Comparison of ENCODE assay signal across 8 mouse cellular contexts in the genomic region with DNA sequence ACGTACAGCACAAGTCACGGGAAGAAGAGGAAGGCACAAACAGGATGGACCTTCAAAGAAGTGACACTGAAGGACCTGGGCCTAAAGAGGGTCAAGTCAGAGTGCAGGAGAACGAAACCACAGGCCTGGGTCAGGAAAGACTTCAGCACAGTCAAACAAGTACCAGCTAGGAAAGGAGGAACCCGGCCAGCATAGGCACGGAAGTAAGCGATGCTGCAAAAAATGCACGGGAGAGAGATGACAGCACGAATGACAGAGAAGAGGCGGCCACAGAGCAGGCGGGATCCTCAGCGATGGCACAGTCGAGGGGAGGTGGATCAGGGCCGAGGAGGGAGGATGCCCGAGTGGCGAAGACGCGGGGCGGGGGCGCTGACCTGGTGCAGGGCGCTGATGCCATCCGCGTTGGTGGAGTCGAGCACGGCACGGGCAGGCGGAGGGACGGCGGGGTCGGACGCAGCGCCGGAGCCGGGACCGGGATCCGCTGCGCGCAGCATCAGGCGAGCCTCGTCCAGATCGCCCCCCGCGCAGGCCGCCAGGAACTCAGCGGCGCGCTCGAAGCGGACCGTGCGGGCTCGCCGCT. TPM values are rescaled to one million over a fixed set of nuclear protein-coding genes. Genes with fewer than 3 reads are reported as not detected.
DNase-seq lines count a peak whose midpoint lies in the region; ATAC-seq and TF ChIP-seq lines count a peak whose summit lies in the region.

No protein-coding gene starts in this region.

- peaks cover 42% of the 10 kb centered on the region for H3K4me1 ChIP-seq in heart, embryonic 10.5 days
- H3K4me1 ChIP-seq in kidney, embryonic 14.5 days (ENCODE audit: control insufficient read depth, insufficient read depth, low read length), result peaks cover 23% of the 10 kb centered on the region
- peaks cover 74% of the 10 kb centered on the region for H3K4me1 ChIP-seq in liver, embryonic 13.5 days (replicated peaks)
- peaks cover 8% of the 10 kb centered on the region for H3K4me1 ChIP-seq in stomach, postnatal 0 days (replicated peaks; ENCODE audit: control insufficient read depth, insufficient read depth)

- peak overlapping the region; percentile 93 for H3K9ac ChIP-seq in kidney, embryonic 14.5 days (ENCODE audit: low read depth, low read length)
- H3K9ac ChIP-seq in liver, embryonic 13.5 days, result peak overlapping the region; percentile 98
- peak overlapping the region; percentile 98 for H3K9ac ChIP-seq in stomach, postnatal 0 days (ENCODE audit: low read length)

- peak; percentile 44 for ATAC-seq in kidney, embryonic 14.5 days (ENCODE audit: low FRiP score, low TSS enrichment)
- ATAC-seq in liver, embryonic 13.5 days (ENCODE audit: low read depth), result peak; percentile 59
- ATAC-seq in stomach, postnatal 0 days (ENCODE audit: low FRiP score, low TSS enrichment), result peak; percentile 40

- H3K36me3 ChIP-seq in heart, embryonic 10.5 days, result peaks cover 17% of the 10 kb centered on the region
- peaks cover 13% of the 10 kb centered on the region; the same call in 1 of the 2 replicates for H3K36me3 ChIP-seq in kidney, embryonic 14.5 days (ENCODE audit: control insufficient read depth, insufficient read depth, low read length)
- H3K36me3 ChIP-seq in liver, embryonic 13.5 days, result peaks cover 28% of the 10 kb centered on the region
- H3K36me3 ChIP-seq in stomach, postnatal 0 days (ENCODE audit: control insufficient read depth, insufficient read depth, low read length), result peaks cover 8% of the 10 kb centered on the region

- WGBS in heart, embryonic 10.5 days, result under 1% methylated on average over 51 of the region's 52 CpGs
- under 1% methylated on average over 39 of the region's 52 CpGs for WGBS in kidney, embryonic 14.5 days
- WGBS in liver, embryonic 13.5 days (ENCODE audit: insufficient replicate concordance), result under 1% methylated on average over 41 of the region's 52 CpGs
- 1% methylated on average over 37 of the region's 52 CpGs for WGBS in stomach, postnatal 0 days

- TF ChIP-seq EP300 in stomach, postnatal 0 days (optimal IDR thresholded peaks at IDR 0.05), result no peak

- peak overlapping the region; percentile 95 for H3K27ac ChIP-seq in heart, embryonic 10.5 days
- 0 out of 2 replicates have a peak overlapping the region, but pooled peaks have one; percentile 83 for H3K27ac ChIP-seq in kidney, embryonic 14.5 days (ENCODE audit: low read depth, low read length)
- H3K27ac ChIP-seq in liver, embryonic 13.5 days, result peak overlapping the region; percentile 90
- peak overlapping the region; percentile 96 for H3K27ac ChIP-seq in stomach, postnatal 0 days (replicated peaks)

- H3K9me3 ChIP-seq in heart, embryonic 10.5 days, result no peaks in the 10 kb centered on the region
- H3K9me3 ChIP-seq in kidney, embryonic 14.5 days (ENCODE audit: control insufficient read depth, low read length), result no peaks in the 10 kb centered on the region
- no peaks in the 10 kb centered on the region for H3K9me3 ChIP-seq in liver, embryonic 13.5 days (replicated peaks)
- H3K9me3 ChIP-seq in stomach, postnatal 0 days (ENCODE audit: control insufficient read depth, low read length), result no peaks in the 10 kb centered on the region

- H3K4me2 ChIP-seq in kidney, embryonic 14.5 days (replicated peaks; ENCODE audit: low read depth, low read length), result peak overlapping the region; percentile 78
- H3K4me2 ChIP-seq in liver, embryonic 13.5 days, result peak overlapping the region; percentile 87
- peak overlapping the region; percentile 72 for H3K4me2 ChIP-seq in stomach, postnatal 0 days (replicated peaks; ENCODE audit: low read depth)

- peak overlapping the region; percentile 94 for H3K4me3 ChIP-seq in heart, embryonic 10.5 days
- peak overlapping the region; percentile 77 for H3K4me3 ChIP-seq in kidney, embryonic 14.5 days (ENCODE audit: low read length)
- H3K4me3 ChIP-seq in liver, embryonic 13.5 days (replicated peaks), result peak overlapping the region; percentile 95
- peak overlapping the region; percentile 87 for H3K4me3 ChIP-seq in stomach, postnatal 0 days (ENCODE audit: low read depth, low read length)

- no peak for TF ChIP-seq CTCF in stomach, postnatal 0 days (IDR thresholded peaks at IDR 0.05; ENCODE audit: low read depth)

- DNase-seq in layer of hippocampus, adult 11-12 months (ENCODE audit: low spot score), result peak; percentile 54
- DNase-seq in layer of hippocampus, adult 9-10 months (ENCODE audit: low spot score), result no peak
- DNase-seq in cerebellum, postnatal 14 days, result peak; percentile 74 to 80
- DNase-seq in heart, embryonic 10.5 days (ENCODE audit: low spot score), result no peak
- DNase-seq in liver, embryonic 13.5 days, result peak; percentile 46
- DNase-seq in naive thymus-derived CD4-positive, alpha-beta T cell, adult 2 months (ENCODE audit: low read depth), result peak; percentile 70
- DNase-seq in stomach, postnatal 0 days (ENCODE audit: low spot score), result peak; percentile 50

- H3K27me3 ChIP-seq in heart, embryonic 10.5 days (ENCODE audit: insufficient read depth, poor library complexity, severe bottlenecking), result no peaks in the 10 kb centered on the region
- no peaks in the 10 kb centered on the region for H3K27me3 ChIP-seq in kidney, embryonic 14.5 days (ENCODE audit: control insufficient read depth, insufficient read depth, low read length)
- H3K27me3 ChIP-seq in liver, embryonic 13.5 days, result no peaks in the 10 kb centered on the region
- no peaks in the 10 kb centered on the region for H3K27me3 ChIP-seq in stomach, postnatal 0 days (ENCODE audit: control insufficient read depth, insufficient read depth, low read length)

RNA-seq across cellular contexts. Expression of gene Ppp1r12c, which starts 0.5 kb away (rescaled TPM):
- 30.9 and 46.0 TPM in 2 replicates for polyA plus RNA-seq in heart, embryonic 10.5 days (2016; fragmentation: Nextera tagmentation; extraction: Ambion mirVana)
- 50.8 and 51.2 TPM in 2 replicates for polyA plus RNA-seq in kidney, embryonic 14.5 days (2014; fragmentation: Nextera tagmentation; extraction: Ambion mirVana)
- 17.1 and 18.8 TPM in 2 replicates for polyA plus RNA-seq in liver, embryonic 13.5 days (2015; fragmentation: Nextera tagmentation; extraction: Ambion mirVana)
- polyA plus RNA-seq in stomach, postnatal 0 days (2015; fragmentation: Nextera tagmentation; extraction: Ambion mirVana), result 39.5 and 44.4 TPM in 2 replicates

RNA-seq across cellular contexts. Expression of gene Tnnt1, which starts 15.2 kb away (rescaled TPM):
- polyA plus RNA-seq in heart, embryonic 10.5 days (2016; fragmentation: Nextera tagmentation; extraction: Ambion mirVana), result 97.0 and 167 TPM in 2 replicates
- polyA plus RNA-seq in kidney, embryonic 14.5 days (2014; fragmentation: Nextera tagmentation; extraction: Ambion mirVana), result 13.4 and 20.6 TPM in 2 replicates
- polyA plus RNA-seq in liver, embryonic 13.5 days (2015; fragmentation: Nextera tagmentation; extraction: Ambion mirVana), result 13.2 and 13.4 TPM in 2 replicates
- polyA plus RNA-seq in stomach, postnatal 0 days (2015; fragmentation: Nextera tagmentation; extraction: Ambion mirVana), result 15.5 and 16.5 TPM in 2 replicates

RNA-seq across cellular contexts. Expression of gene Tnni3, which starts 23.0 kb away (rescaled TPM):
- polyA plus RNA-seq in heart, embryonic 10.5 days (2016; fragmentation: Nextera tagmentation; extraction: Ambion mirVana), result 960 and 1,463 TPM in 2 replicates
- 4.9 and 8.1 TPM in 2 replicates for polyA plus RNA-seq in kidney, embryonic 14.5 days (2014; fragmentation: Nextera tagmentation; extraction: Ambion mirVana)
- polyA plus RNA-seq in liver, embryonic 13.5 days (2015; fragmentation: Nextera tagmentation; extraction: Ambion mirVana), result 1.1 and 4.5 TPM in 2 replicates
- polyA plus RNA-seq in stomach, postnatal 0 days (2015; fragmentation: Nextera tagmentation; extraction: Ambion mirVana), result 24.4 and 30.4 TPM in 2 replicates

RNA-seq across cellular contexts. Expression of gene Dnaaf3, which starts 31.3 kb away (rescaled TPM):
- 0.63 and 0.65 TPM in 2 replicates for polyA plus RNA-seq in heart, embryonic 10.5 days (2016; fragmentation: Nextera tagmentation; extraction: Ambion mirVana)
- 1.3 and 2.4 TPM in 2 replicates for polyA plus RNA-seq in kidney, embryonic 14.5 days (2014; fragmentation: Nextera tagmentation; extraction: Ambion mirVana)
- polyA plus RNA-seq in liver, embryonic 13.5 days (2015; fragmentation: Nextera tagmentation; extraction: Ambion mirVana), result 0.13 and 0.24 TPM in 2 replicates
- 0.89 and 0.98 TPM in 2 replicates for polyA plus RNA-seq in stomach, postnatal 0 days (2015; fragmentation: Nextera tagmentation; extraction: Ambion mirVana)

RNA-seq across cellular contexts. Expression of gene Eps8l1, which starts 40.5 kb away (rescaled TPM):
- 1.7 and 4.6 TPM in 2 replicates for polyA plus RNA-seq in heart, embryonic 10.5 days (2016; fragmentation: Nextera tagmentation; extraction: Ambion mirVana)
- 3.0 and 6.8 TPM in 2 replicates for polyA plus RNA-seq in kidney, embryonic 14.5 days (2014; fragmentation: Nextera tagmentation; extraction: Ambion mirVana)
- 1.4 TPM in 2 replicates for polyA plus RNA-seq in liver, embryonic 13.5 days (2015; fragmentation: Nextera tagmentation; extraction: Ambion mirVana)
- polyA plus RNA-seq in stomach, postnatal 0 days (2015; fragmentation: Nextera tagmentation; extraction: Ambion mirVana), result 25.2 and 33.3 TPM in 2 replicates

Comparison
In these comparisons a context has a peak if more than half of its experiments do, and no peak if none do; other contexts are left out.
1. DNase-seq: peak in layer of hippocampus, adult 11-12 months (single experiment), cerebellum, postnatal 14 days (2 of 2), liver, embryonic 13.5 days (single experiment), naive thymus-derived CD4-positive, alpha-beta T cell, adult 2 months (single experiment) and stomach, postnatal 0 days (single experiment); none in layer of hippocampus, adult 9-10 months (single experiment) and heart, embryonic 10.5 days (single experiment).
2. RNA of gene Tnni3, which starts 23.0 kb away (polyA plus RNA-seq): 960 to 1,463 TPM in heart, embryonic 10.5 days; 24.4 to 30.4 TPM in stomach, postnatal 0 days, 4.9 to 8.1 TPM in kidney, embryonic 14.5 days and 1.1 to 4.5 TPM in liver, embryonic 13.5 days; every median in the first group is over 10 times any median in the second.
3. Peak in every context shown above with its lines, with median percentiles within 50 percentile points of each other: H3K27ac ChIP-seq, H3K4me3 ChIP-seq, ATAC-seq, H3K4me2 ChIP-seq and H3K9ac ChIP-seq.